9 mouse cellular contexts compared by ENCODE assay signal in the genomic region with DNA sequence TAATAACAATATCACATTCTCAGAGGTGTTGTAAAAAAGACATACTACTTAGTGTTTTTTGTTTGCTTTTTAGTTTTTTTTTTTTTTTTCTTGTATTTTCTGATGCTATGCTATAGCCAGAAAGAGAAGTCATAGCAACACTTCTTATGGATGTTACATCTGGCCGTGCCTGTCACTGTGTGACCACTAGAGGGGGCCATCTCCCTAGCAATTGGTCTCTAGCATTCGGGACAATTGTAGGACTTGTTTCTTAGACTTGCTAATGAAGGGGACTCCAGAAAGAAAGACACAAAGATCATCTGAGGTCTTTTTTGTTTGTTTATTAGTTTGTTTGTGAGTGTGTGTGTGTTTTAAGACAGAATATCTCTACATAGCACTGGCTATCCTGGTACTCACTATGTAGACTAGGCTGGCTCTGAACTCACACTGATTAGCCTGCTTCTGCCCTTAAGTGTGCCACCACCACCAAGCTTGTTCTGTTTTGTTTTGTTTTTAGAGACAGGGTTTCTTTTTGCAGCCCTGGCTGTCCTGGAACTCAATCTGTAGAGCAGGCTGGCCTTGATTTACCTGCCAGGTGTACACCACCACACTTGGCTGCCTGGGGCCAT. TPM values are rescaled to one million over a fixed set of nuclear protein-coding genes. Genes with fewer than 3 reads are reported as not detected.
A peak's percentile ranks its signal among the peaks of the same experiment; 100 is the strongest.
DNase-seq lines count a peak whose midpoint lies in the region; ATAC-seq and TF ChIP-seq lines count a peak whose summit lies in the region.
"Had no signal": no experiment of that assay in that cellular context is flagged by ENCODE, and none has a peak within 500 bp of the region (broad histone marks: within the 10 kb centered on the region; RNA-seq: fewer than 3 reads in every experiment).

No protein-coding gene starts in this region.

- peaks cover 54% of the 10 kb centered on the region for H3K36me3 ChIP-seq in hindbrain, embryonic 10.5 days
- H3K36me3 ChIP-seq in hindbrain, embryonic 12.5 days = peaks cover 41% of the 10 kb centered on the region
- peaks cover 17% of the 10 kb centered on the region; the same call in 1 of the 2 replicates for H3K36me3 ChIP-seq in midbrain, postnatal 0 days (ENCODE audit: insufficient read depth, low read length)

- 12% methylated on average over 2 of the region's 2 CpGs for WGBS in hindbrain, embryonic 10.5 days
- 7% methylated on average over 2 of the region's 2 CpGs for WGBS in hindbrain, embryonic 12.5 days
- 14% methylated on average over 2 of the region's 2 CpGs for WGBS in midbrain, postnatal 0 days

- H3K4me1 ChIP-seq in hindbrain, embryonic 10.5 days (replicated peaks) = no peaks in the 10 kb centered on the region
- no peaks in the 10 kb centered on the region for H3K4me1 ChIP-seq in hindbrain, embryonic 12.5 days
- no peaks in the 10 kb centered on the region for H3K4me1 ChIP-seq in midbrain, postnatal 0 days (ENCODE audit: insufficient read depth, low read length)
- H3K4me1 ChIP-seq: embryonic facial prominence, embryonic 15.5 days had no signal

- no peak overlapping the region for H3K9ac ChIP-seq in hindbrain, embryonic 12.5 days
- no peak overlapping the region for H3K9ac ChIP-seq in midbrain, postnatal 0 days (replicated peaks; ENCODE audit: low read length, poor library complexity, severe bottlenecking)
- H3K9ac ChIP-seq: embryonic facial prominence, embryonic 15.5 days had no signal

- H3K27me3 ChIP-seq in hindbrain, embryonic 10.5 days (ENCODE audit: insufficient read depth, poor library complexity, severe bottlenecking) = no peaks in the 10 kb centered on the region
- no peaks in the 10 kb centered on the region for H3K27me3 ChIP-seq in hindbrain, embryonic 12.5 days
- H3K27me3 ChIP-seq in midbrain, postnatal 0 days (ENCODE audit: insufficient read depth, low read length) = no peaks in the 10 kb centered on the region
- H3K27me3 ChIP-seq: embryonic facial prominence, embryonic 15.5 days had no signal

- intact Hi-C loops in left cerebral cortex, postnatal 25 days (cut with DNase I) = loop anchor here (1.0 to 10.0 kb wide), 4 partner anchors 113 to 1482 kb away; no protein-coding TSS in a partner anchor

- DNase-seq in hindbrain, embryonic 10.5 days (ENCODE audit: low spot score) = peak; percentile 53
- DNase-seq in T-cell, adult 2 months (ENCODE audit: low spot score) = peak; percentile 43
- DNase-seq in embryo, embryonic 10 days (ENCODE audit: low spot score) = peak; percentile 85
- peak; percentile 76 for DNase-seq in heart, postnatal 4 days
- peak; percentile 63 to 78 for DNase-seq in left cerebral cortex, postnatal 25 days (ENCODE audit: low spot score in 2 of 2)
- DNase-seq in midbrain, postnatal 0 days (ENCODE audit: low spot score) = peak; percentile 85
- DNase-seq in spleen, postnatal 36 days (ENCODE audit: low spot score in 2 of 2) = peak; percentile 52 to 62

- H3K4me2 ChIP-seq in hindbrain, embryonic 12.5 days (replicated peaks) = no peak overlapping the region
- no peak overlapping the region for H3K4me2 ChIP-seq in midbrain, postnatal 0 days (ENCODE audit: low read depth, low read length, poor library complexity, severe bottlenecking)
- H3K4me2 ChIP-seq: embryonic facial prominence, embryonic 15.5 days had no signal

- H3K27ac ChIP-seq in hindbrain, embryonic 10.5 days = no peak overlapping the region
- H3K27ac ChIP-seq in hindbrain, embryonic 12.5 days = no peak overlapping the region
- no peak overlapping the region for H3K27ac ChIP-seq in midbrain, postnatal 0 days (ENCODE audit: low read depth, low read length)
- H3K27ac ChIP-seq: embryonic facial prominence, embryonic 15.5 days had no signal

- no peak for ATAC-seq in hindbrain, embryonic 12.5 days (ENCODE audit: low FRiP score)
- ATAC-seq in midbrain, postnatal 0 days (ENCODE audit: low FRiP score) = peak; percentile 71; the same call in 1 of the 2 replicates

- no peaks in the 10 kb centered on the region for H3K9me3 ChIP-seq in hindbrain, embryonic 10.5 days
- no peaks in the 10 kb centered on the region for H3K9me3 ChIP-seq in hindbrain, embryonic 12.5 days (replicated peaks)
- no peaks in the 10 kb centered on the region for H3K9me3 ChIP-seq in midbrain, postnatal 0 days (ENCODE audit: low read length)
- H3K9me3 ChIP-seq: embryonic facial prominence, embryonic 15.5 days had no signal

- H3K4me3 ChIP-seq in hindbrain, embryonic 10.5 days = no peak overlapping the region
- no peak overlapping the region for H3K4me3 ChIP-seq in hindbrain, embryonic 12.5 days
- H3K4me3 ChIP-seq in midbrain, postnatal 0 days (ENCODE audit: low read depth, low read length) = no peak overlapping the region
- H3K4me3 ChIP-seq: embryonic facial prominence, embryonic 15.5 days had no signal

- peak; percentile 93 for TF ChIP-seq CTCF in midbrain, postnatal 0 days (IDR thresholded peaks at IDR 0.05)

RNA-seq across cellular contexts. Expression of gene Necap1, which starts 18.3 kb away (rescaled TPM):
- polyA plus RNA-seq in hindbrain, embryonic 10.5 days (2016; fragmentation: Nextera tagmentation; extraction: Ambion mirVana) = 60.9 and 61.0 TPM in 2 replicates
- polyA plus RNA-seq in hindbrain, embryonic 12.5 days (2016; fragmentation: Nextera tagmentation; extraction: Ambion mirVana) = 85.2 and 87.1 TPM in 2 replicates
- 10 to 100 TPM; 32.8 to 35.5 TPM for total RNA-seq in heart, postnatal 4 days (2021)
- 100 to 1,000 TPM; 188 to 202 TPM for total RNA-seq in left cerebral cortex, postnatal 25 days (2021)
- total RNA-seq in midbrain, postnatal 0 days (2014; rRNA removed) = 145 and 146 TPM in 2 replicates
- 173 and 178 TPM in 2 replicates for polyA plus RNA-seq in midbrain, postnatal 0 days (2015; fragmentation: Nextera tagmentation; extraction: Ambion mirVana)

RNA-seq across cellular contexts. Expression of gene Clec4a1, which starts 29.1 kb away (rescaled TPM):
- polyA plus RNA-seq in hindbrain, embryonic 10.5 days (2016; fragmentation: Nextera tagmentation; extraction: Ambion mirVana) = 0.60 and 1.8 TPM in 2 replicates
- polyA plus RNA-seq in hindbrain, embryonic 12.5 days (2016; fragmentation: Nextera tagmentation; extraction: Ambion mirVana) = 1.1 and 1.6 TPM in 2 replicates
- total RNA-seq in heart, postnatal 4 days (2021) = 1 to 10 TPM; 1.2 to 1.9 TPM
- under 1 TPM; 0.55 to 0.76 TPM for total RNA-seq in left cerebral cortex, postnatal 25 days (2021)
- 0.93 and 0.99 TPM in 2 replicates for total RNA-seq in midbrain, postnatal 0 days (2014; rRNA removed)
- polyA plus RNA-seq in midbrain, postnatal 0 days (2015; fragmentation: Nextera tagmentation; extraction: Ambion mirVana) = 1.2 and 1.6 TPM in 2 replicates

RNA-seq across cellular contexts. Expression of gene C3ar1, which starts 36.6 kb away (rescaled TPM):
- polyA plus RNA-seq in hindbrain, embryonic 10.5 days (2016; fragmentation: Nextera tagmentation; extraction: Ambion mirVana) = 1.7 and 2.2 TPM in 2 replicates
- 2.0 and 2.2 TPM in 2 replicates for polyA plus RNA-seq in hindbrain, embryonic 12.5 days (2016; fragmentation: Nextera tagmentation; extraction: Ambion mirVana)
- total RNA-seq in heart, postnatal 4 days (2021) = 1 to 10 TPM; 1.7 to 1.8 TPM
- total RNA-seq in left cerebral cortex, postnatal 25 days (2021) = under 1 TPM; 0.60 to 0.66 TPM
- 1.8 and 2.0 TPM in 2 replicates for total RNA-seq in midbrain, postnatal 0 days (2014; rRNA removed)
- 1.3 and 1.4 TPM in 2 replicates for polyA plus RNA-seq in midbrain, postnatal 0 days (2015; fragmentation: Nextera tagmentation; extraction: Ambion mirVana)

RNA-seq across cellular contexts. Expression of gene Clec4a3, which starts 59.8 kb away (rescaled TPM):
- 0.44 and 0.55 TPM in 2 replicates for polyA plus RNA-seq in hindbrain, embryonic 10.5 days (2016; fragmentation: Nextera tagmentation; extraction: Ambion mirVana)
- polyA plus RNA-seq in hindbrain, embryonic 12.5 days (2016; fragmentation: Nextera tagmentation; extraction: Ambion mirVana) = 0.49 and 0.94 TPM in 2 replicates
- 1 to 10 TPM; 1.2 to 1.4 TPM for total RNA-seq in heart, postnatal 4 days (2021)
- 1 to 10 TPM; 1.1 to 1.7 TPM for total RNA-seq in left cerebral cortex, postnatal 25 days (2021)
- total RNA-seq in midbrain, postnatal 0 days (2014; rRNA removed) = 0.88 TPM in 1 of 2 replicates, not detected in the other
- polyA plus RNA-seq in midbrain, postnatal 0 days (2015; fragmentation: Nextera tagmentation; extraction: Ambion mirVana) = 0.91 and 1.3 TPM in 2 replicates
